Mouse (Mus musculus) embryo, embryonic 9.5 days (tissue): ENCODE measurements at regions not wholly inside any gene's neighbourhood (a gene's known extent, or its start where the extent isn't known, plus 50 kb on each side); places are given as distances from the start of the nearest gene placed in this dataset.

Experiments used
- DNase-seq: peaks from one replicate; pipeline ENCODE4 v3.0.0-alpha.2; 2017; ENCODE audit errors: extremely low spot score

DNA sequence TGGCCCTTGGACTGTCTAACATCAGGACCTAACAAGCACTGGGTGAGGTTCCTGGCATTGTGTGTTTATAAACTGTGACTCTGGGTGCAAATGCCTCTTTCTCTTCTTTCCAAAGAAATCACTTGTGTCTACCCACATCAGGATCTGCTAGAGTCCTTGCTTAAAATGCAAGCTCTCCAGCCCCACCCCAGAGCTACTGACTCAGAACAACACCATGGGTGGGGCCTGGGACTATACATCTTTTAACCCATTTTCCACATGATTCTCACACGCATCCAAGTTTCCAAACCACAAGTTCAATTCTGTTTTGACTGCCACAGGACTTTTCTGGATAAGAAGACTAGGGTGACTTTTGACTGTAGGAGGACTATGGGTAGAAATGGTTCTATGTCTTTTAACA, 88.7 kb upstream of the 4930412O13Rik start:
- DNase-seq = no peak

DNA sequence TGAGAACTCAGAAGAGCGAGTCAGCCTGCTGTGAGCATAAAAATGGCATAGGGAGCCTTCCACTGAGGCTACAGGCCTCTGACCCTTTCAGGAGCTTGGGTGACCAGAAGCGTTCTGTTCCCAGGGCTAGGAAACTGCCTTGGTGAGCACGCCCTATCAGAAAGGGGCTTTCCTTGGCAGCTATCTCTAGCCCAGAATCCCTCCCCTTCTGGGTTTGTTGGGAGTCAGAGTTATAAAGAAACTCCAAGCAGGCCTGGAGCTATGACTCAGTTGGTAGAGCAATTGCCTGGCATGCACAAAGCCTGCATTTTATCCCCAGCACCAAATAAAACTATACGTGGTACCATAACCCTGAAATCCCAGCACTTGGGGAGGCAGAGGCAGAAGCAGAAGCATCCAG, 85.7 kb upstream of the 4930412O13Rik start:
- DNase-seq = no peak

DNA sequence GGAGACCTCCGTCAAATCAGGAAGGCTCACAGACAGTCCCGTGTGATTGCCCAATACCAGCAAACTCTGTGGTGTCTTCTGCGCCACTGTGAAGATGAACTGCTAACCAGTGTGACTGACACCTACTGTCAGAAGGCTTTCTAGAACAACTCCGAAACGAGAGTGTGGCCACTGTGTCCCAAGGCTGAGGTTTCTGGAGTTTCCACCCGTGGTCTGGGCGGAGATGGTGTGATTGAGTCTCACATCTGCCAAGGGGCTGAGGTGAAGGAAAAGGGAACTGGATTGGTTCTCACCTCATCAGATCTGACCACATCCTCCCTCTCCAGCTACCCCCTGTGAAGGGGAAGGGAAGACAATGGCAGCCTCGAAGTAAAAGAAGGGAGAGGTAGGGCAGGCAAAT, 79.6 kb upstream of the 4930412O13Rik start:
- DNase-seq = no peak

GRCm38 (mm10) chr2:9804306-9804705, 76.7 kb upstream of the 4930412O13Rik start:
- no peak for DNase-seq

DNA sequence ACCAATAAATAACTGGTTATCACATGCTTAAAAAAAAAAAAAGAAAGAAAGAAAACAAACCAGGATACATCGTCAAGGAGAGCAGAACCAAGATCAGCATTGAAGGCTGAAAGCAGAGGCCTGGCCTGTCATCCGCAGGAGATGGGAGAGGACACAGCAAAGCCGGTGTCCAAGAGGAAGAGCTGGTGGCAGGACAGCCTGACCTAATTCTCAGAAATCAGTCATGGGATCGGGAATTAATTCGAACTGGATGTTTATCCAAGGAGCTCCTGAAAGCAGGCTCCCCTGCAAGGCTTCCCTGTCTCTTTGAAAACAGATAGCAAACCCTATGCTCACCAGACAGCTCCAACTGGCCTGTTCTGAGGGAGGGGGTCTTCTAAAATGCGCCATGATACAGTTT, 75.5 kb upstream of the 4930412O13Rik start:
- DNase-seq = no peak
